Mouse (Mus musculus) testis, adult 2 months (tissue): ENCODE data around the gene Rbm6.

Experiments
- CTCF ChIP-seq: fragments of 200-500 bp; IDR thresholded peaks from 2 replicates; pipeline ENCODE4 v1.5.1; 2012; ENCODE audit warnings: low read depth, mild to moderate bottlenecking, inconsistent platforms, low read length, moderate library complexity; ENCODE audit not compliant: control insufficient read depth, insufficient read depth, insufficient replicate concordance
- POLR2A ChIP-seq: fragments of 200-500 bp; IDR thresholded peaks from 2 replicates; pipeline ENCODE4 v1.6.1; 2012; ENCODE audit warnings: low read depth, mild to moderate bottlenecking, inconsistent platforms, low read length, moderate library complexity; ENCODE audit not compliant: control insufficient read depth

DNA sequence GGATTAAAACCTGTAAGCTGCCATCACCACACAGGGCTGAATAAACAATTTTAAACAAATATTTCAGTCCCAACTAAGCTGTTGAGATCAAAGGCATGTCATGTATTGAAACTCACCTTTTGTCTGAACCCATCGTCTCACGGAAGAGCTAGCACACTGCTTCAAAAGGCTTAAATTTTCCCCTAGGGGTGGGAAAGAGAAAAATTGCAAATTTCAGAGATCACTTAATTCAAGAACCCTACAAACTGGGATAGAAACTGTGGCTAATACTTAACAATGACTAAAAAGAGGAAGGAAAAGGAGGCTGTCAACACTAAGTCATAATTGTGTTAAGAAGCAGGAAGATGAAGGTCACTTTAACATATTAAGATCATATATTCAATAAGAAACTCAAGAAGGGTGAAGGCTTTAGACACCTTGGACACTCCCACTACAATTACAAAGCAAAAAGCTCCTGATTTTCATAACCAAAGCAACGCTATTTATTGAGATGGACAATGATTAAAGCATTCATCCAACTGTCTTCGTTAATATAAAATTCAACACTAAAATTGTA is 103.5 kb downstream of the Rbm6 start:
- TF ChIP-seq POLR2A (no peak), CTCF (no peak)
